Mouse (Mus musculus) embryonic facial prominence, embryonic 14.5 days (tissue): Measurements from ENCODE around the gene Btbd35f27. TPM values are rescaled to one million over a fixed set of nuclear protein-coding genes. Genes with fewer than 3 reads are reported as not detected.
"Not testable (repeated sequence)": the region's sequence is repeated elsewhere in the genome, so short reads cannot be mapped to it uniquely, and the experiment has no call there.

Experiments used
- ATAC-seq: fragments of 200-750 bp; cut with Nextera tagmentation; 2 replicates; pipeline ENCODE4 v1.8.0; 2017; ENCODE audit warnings: low read depth, moderate number of reproducible peaks, moderate TSS enrichment
- DNase-seq: peaks from one replicate; pipeline ENCODE4 v3.0.0-alpha.2; 2015; ENCODE audit warnings: low spot score
- H3K27ac ChIP-seq: fragments of 300-500 bp; sonication (generic); replicated peaks from 2 replicates; pipeline ENCODE4 v1.5.1; 2014; ENCODE audit warnings: low read depth, mild to moderate bottlenecking, low read length, moderate library complexity
- H3K27me3 ChIP-seq: fragments of 300-500 bp; sonication (generic); replicated peaks from 2 replicates; pipeline ENCODE4 v1.6.1; 2014; ENCODE audit warnings: low read length; ENCODE audit not compliant: control insufficient read depth, insufficient read depth
- H3K36me3 ChIP-seq: fragments of 300-500 bp; sonication (generic); 2 replicates; pipeline ENCODE4 v1.6.1; 2014; ENCODE audit warnings: low read length, mixed read lengths; ENCODE audit not compliant: control insufficient read depth, insufficient read depth
- H3K4me1 ChIP-seq: fragments of 300-500 bp; sonication (generic); 2 replicates; pipeline ENCODE4 v1.6.1; 2014; ENCODE audit warnings: antibody characterized with exemption, low read length; ENCODE audit not compliant: control insufficient read depth, insufficient read depth
- H3K4me2 ChIP-seq: fragments of 300-500 bp; sonication (generic); 2 replicates; pipeline ENCODE4 v1.6.1; 2014; ENCODE audit warnings: low read depth, mild to moderate bottlenecking, low read length, moderate library complexity, mixed read lengths
- H3K4me3 ChIP-seq: fragments of 300-500 bp; sonication (generic); 2 replicates; pipeline ENCODE4 v1.5.1; 2014; ENCODE audit warnings: low read depth, mild to moderate bottlenecking, low read length
- H3K9ac ChIP-seq: fragments of 300-500 bp; sonication (generic); 2 replicates; pipeline ENCODE4 v1.6.1; 2014; ENCODE audit warnings: low read depth, mild to moderate bottlenecking, low read length, moderate library complexity, mixed read lengths
- H3K9me3 ChIP-seq: fragments of 300-500 bp; sonication (generic); 2 replicates; pipeline ENCODE4 v1.6.1; 2016; ENCODE audit warnings: low read length; ENCODE audit not compliant: control insufficient read depth
- WGBS: fragments of 180-500 bp; shearing (Covaris S2); extraction: QIAGEN DNeasy Blood & Tissue Kit; methylation state at CpG from one replicate; pipeline ENCODE4 v1.1.7; 2014; 5-methylcytosine and 5-hydroxymethylcytosine counted together
- polyA plus RNA-seq: library from polyadenylated mRNA; unstranded; fragments of >200 nt; fragmentation: Nextera tagmentation; extraction: Ambion mirVana; gene quantifications from 2 replicates; pipeline ENCODE4 v1.2.1, GENCODE M21; 2014

Btbd35f27 gene
- polyA plus RNA-seq: not detected in 2 replicates

- not testable (repeated sequence) for H3K27ac ChIP-seq, H3K4me1 ChIP-seq, ATAC-seq, H3K9me3 ChIP-seq, DNase-seq, H3K4me3 ChIP-seq, H3K36me3 ChIP-seq, H3K27me3 ChIP-seq, H3K4me2 ChIP-seq, H3K9ac ChIP-seq
- 81% methylated on average over 1 of the region's 3 CpGs for WGBS
Observed at GRCm38 (mm10) chrX:4951835-4952234, at the start of gene Btbd35f27. Gene Btbd35f27 (plus strand): TSS chrX:4952135.

Other genes with a start within 250 kb of the Btbd35f27 start
- gene Btbd35f4, start 151.6 kb upstream of the Btbd35f27 start, polyA plus RNA-seq: not detected in 2 replicates